ENCODE assay signal across 30 mouse cellular contexts in genomic region chr2:18214031-18214430, GRCm38 (mm10).
DNase-seq lines count a peak whose midpoint lies in the region; ATAC-seq and TF ChIP-seq lines count a peak whose summit lies in the region.
"Had no signal": no experiment of that assay in that cellular context is flagged by ENCODE, and none has a peak within 500 bp of the region (broad histone marks: within the 10 kb centered on the region; RNA-seq: fewer than 3 reads in every experiment).

No protein-coding gene starts in this region.

- 73% methylated on average over 2 of the region's 2 CpGs for WGBS in hindbrain, embryonic 11.5 days

- TF ChIP-seq CTCF in CH12.LX (conservative IDR thresholded peaks at IDR 0.05 in 1 of 2, IDR thresholded peaks at IDR 0.05 in 1 of 2; ENCODE audit: low read depth in 2 of 2, low read length in 2 of 2), result no peak

- dilution Hi-C loops in CH12.LX (cut with MboI; ENCODE audit: extremely low pct_ligation_motif_present, extremely low pct_unique_long_range_greater_than_20kb, low sequenced_read_pairs), result no loop called here

- no peak for TF ChIP-seq POLR2A in CH12.LX (IDR thresholded peaks at IDR 0.05; ENCODE audit: low read depth, low read length)

- peaks cover 62 to 83% of the 10 kb centered on the region in 2 experiments for H3K36me3 ChIP-seq in CH12.LX (replicated peaks in 1 of 2; ENCODE audit: control insufficient read depth in 1 of 2, insufficient read depth in 1 of 2, low read length in 1 of 2)
- H3K36me3 ChIP-seq in hindbrain, embryonic 11.5 days (ENCODE audit: control insufficient read depth, insufficient read depth, low read length), result peaks cover 9% of the 10 kb centered on the region

- H3K27me3 ChIP-seq in CH12.LX (replicated peaks), result no peaks in the 10 kb centered on the region
- H3K27me3 ChIP-seq in hindbrain, embryonic 11.5 days (ENCODE audit: control insufficient read depth, insufficient read depth, low read length), result no peaks in the 10 kb centered on the region
- H3K27me3 ChIP-seq: forebrain, embryonic 15.5 days; liver, embryonic 13.5 days; megakaryocyte, embryonic 14.5 days; midbrain, embryonic 13.5 days; neural tube, embryonic 13.5 days had no signal

- no peak for TF ChIP-seq EP300 in CH12.LX (IDR thresholded peaks at IDR 0.05; ENCODE audit: low read length)

- in situ Hi-C loops in CH12.LX (cut with MboI; ENCODE audit: low pct_ligation_motif_present, low pct_unique_long_range_greater_than_20kb, low sequenced_read_pairs), result no loop called here

- no peaks in the 10 kb centered on the region for H3K79me2 ChIP-seq in CH12.LX (replicated peaks; ENCODE audit: control insufficient read depth, extremely low read depth, insufficient read depth, poor library complexity, severe bottlenecking)

- H3K4me3 ChIP-seq in CH12.LX (replicated peaks in 1 of 3; ENCODE audit: low read depth in 2 of 3, low read length in 2 of 3, poor library complexity in 1 of 3), result no peak overlapping the region
- no peak overlapping the region for H3K4me3 ChIP-seq in hindbrain, embryonic 11.5 days (ENCODE audit: low read depth, low read length)
- H3K4me3 ChIP-seq: forebrain, embryonic 15.5 days; left cerebral cortex, adult 2 months; liver, embryonic 13.5 days; megakaryocyte, embryonic 14.5 days; midbrain, embryonic 13.5 days; neural tube, embryonic 13.5 days had no signal

- H3K27ac ChIP-seq in CH12.LX (ENCODE audit: insufficient read depth, low read depth), result no peak overlapping the region
- H3K27ac ChIP-seq in hindbrain, embryonic 11.5 days (ENCODE audit: low read depth, low read length), result no peak overlapping the region
- H3K27ac ChIP-seq: forebrain, embryonic 15.5 days; left cerebral cortex, adult 2 months; liver, embryonic 13.5 days; midbrain, embryonic 13.5 days; neural tube, embryonic 13.5 days had no signal

- H3K4me1 ChIP-seq in CH12.LX (ENCODE audit: control insufficient read depth in 1 of 2, insufficient read depth in 2 of 2), result peaks cover 0 to 30% of the 10 kb centered on the region in 2 experiments; a peak in 3 of 4 replicates
- no peaks in the 10 kb centered on the region for H3K4me1 ChIP-seq in hindbrain, embryonic 11.5 days (replicated peaks; ENCODE audit: control insufficient read depth, insufficient read depth, low read length)
- H3K4me1 ChIP-seq: forebrain, embryonic 15.5 days; liver, embryonic 13.5 days; midbrain, embryonic 13.5 days; neural tube, embryonic 13.5 days had no signal

- DNase-seq in heart, adult 11 months, result peak; percentile 88
- no peak for DNase-seq in heart, adult 8-10 months (ENCODE audit: low spot score)
- DNase-seq in 3T3-L1 (ENCODE audit: low read depth, low spot score) (peak; percentile 78), CH12.LX (ENCODE audit: extremely low read depth) (peak; percentile 44)
- DNase-seq in fibroblast of lung, adult 2 months (ENCODE audit: low read depth), result peak; percentile 51
- DNase-seq in gastrocnemius, postnatal 4 days (ENCODE audit: low spot score in 2 of 2), result no peak
- DNase-seq in hindbrain, embryonic 11.5 days (ENCODE audit: low spot score), result no peak
- DNase-seq: adrenal gland, postnatal 10 days; cerebellum, adult 18-20 months; cerebellum, postnatal 10 days; gastrocnemius, postnatal 25 days; heart, postnatal 10 days; kidney, adult 2 months; kidney, postnatal 4 days; layer of hippocampus, adult 9-11 months; liver, embryonic 13.5 days; lung, adult 18-20 months; lung, postnatal 4 days; right cerebral cortex, postnatal 4 days; thymus, adult 2 months; thymus, postnatal 36 days had no signal

- no peak for ATAC-seq in hindbrain, embryonic 11.5 days (ENCODE audit: low FRiP score)
- ATAC-seq: forebrain, embryonic 15.5 days; hindbrain, embryonic 16.5 days; lung, postnatal 0 days; midbrain, embryonic 13.5 days had no signal

- no peak for TF ChIP-seq RAD21 in CH12.LX (IDR thresholded peaks at IDR 0.05; ENCODE audit: low read depth, low read length)

- H3K9me3 ChIP-seq in CH12.LX (replicated peaks; ENCODE audit: low read length), result no peaks in the 10 kb centered on the region
- no peaks in the 10 kb centered on the region for H3K9me3 ChIP-seq in hindbrain, embryonic 11.5 days (ENCODE audit: control insufficient read depth, low read length)
- H3K9me3 ChIP-seq: forebrain, embryonic 15.5 days; G1E; liver, embryonic 13.5 days; megakaryocyte, embryonic 14.5 days; midbrain, embryonic 13.5 days; neural tube, embryonic 13.5 days had no signal

- no peak overlapping the region for H3K9ac ChIP-seq in CH12.LX (ENCODE audit: insufficient read depth, low read depth)
- no peak overlapping the region for H3K9ac ChIP-seq in hindbrain, embryonic 11.5 days (ENCODE audit: low read depth, low read length)
- H3K9ac ChIP-seq: forebrain, embryonic 15.5 days; liver, embryonic 13.5 days; midbrain, embryonic 13.5 days; neural tube, embryonic 13.5 days had no signal

- H3K4me2 ChIP-seq in CH12.LX (ENCODE audit: insufficient read depth, low read depth, poor library complexity, severe bottlenecking), result no peak overlapping the region
- H3K4me2 ChIP-seq in hindbrain, embryonic 11.5 days (replicated peaks; ENCODE audit: low read depth, low read length), result no peak overlapping the region
- H3K4me2 ChIP-seq: forebrain, embryonic 15.5 days; heart, embryonic 11.5 days; liver, embryonic 13.5 days; midbrain, embryonic 13.5 days; neural tube, embryonic 13.5 days had no signal

TF ChIP-seq in CH12.LX, 34 proteins besides CTCF, POLR2A, EP300 and RAD21:
- TF ChIP-seq TBP (conservative IDR thresholded peaks at IDR 0.05; ENCODE audit: low read depth, low read length), result no peak
- no peak for TF ChIP-seq TCF12 (IDR thresholded peaks at IDR 0.05; ENCODE audit: low read depth, low read length)
- no peak for TF ChIP-seq PAX5 (IDR thresholded peaks at IDR 0.05; ENCODE audit: low read length)
- TF ChIP-seq POLR2AphosphoS2 (IDR thresholded peaks at IDR 0.05; ENCODE audit: low read depth, low read length), result no peak
- no peak for TF ChIP-seq ETS1 (conservative IDR thresholded peaks at IDR 0.05; ENCODE audit: low read depth, low read length)
- TF ChIP-seq UBTF (IDR thresholded peaks at IDR 0.05; ENCODE audit: low read depth, low read length), result no peak
- TF ChIP-seq USF2 (conservative IDR thresholded peaks at IDR 0.05; ENCODE audit: low read depth, low read length), result no peak
- TF ChIP-seq ZKSCAN1 (IDR thresholded peaks at IDR 0.05; ENCODE audit: borderline replicate concordance, low read depth, low read length), result no peak
- TF ChIP-seq BHLHE40 (IDR thresholded peaks at IDR 0.05; ENCODE audit: low read depth, low read length), result no peak
- no peak for TF ChIP-seq JUND (conservative IDR thresholded peaks at IDR 0.05; ENCODE audit: low read depth, low read length)
- no peak for TF ChIP-seq MEF2A (IDR thresholded peaks at IDR 0.05; ENCODE audit: borderline replicate concordance, low read depth, low read length)
- no peak for TF ChIP-seq MXI1 (IDR thresholded peaks at IDR 0.05; ENCODE audit: low read depth, low read length)
- no peak for TF ChIP-seq NELFE (IDR thresholded peaks at IDR 0.05; ENCODE audit: low read depth, low read length)
- no peak for TF ChIP-seq ZMIZ1 (IDR thresholded peaks at IDR 0.05; ENCODE audit: low read depth, low read length)
- no peak for TF ChIP-seq MYC (IDR thresholded peaks at IDR 0.05; ENCODE audit: low read depth, low read length)
- no peak for TF ChIP-seq JUN (IDR thresholded peaks at IDR 0.05; ENCODE audit: insufficient read depth, low read depth, low read length)

Comparison
In these comparisons a context has a peak if more than half of its experiments do, and no peak if none do; other contexts are left out.
1. DNase-seq: peak in heart, adult 11 months (single experiment), 3T3-L1 (single experiment), CH12.LX (single experiment) and fibroblast of lung, adult 2 months (single experiment); none in heart, adult 8-10 months (single experiment), gastrocnemius, postnatal 4 days (0 of 2) and hindbrain, embryonic 11.5 days (single experiment).